Mouse (Mus musculus) kidney, embryonic 16.5 days (tissue): ENCODE data around the gene Il1f9. TPM values are rescaled to one million over a fixed set of nuclear protein-coding genes. Genes with fewer than 3 reads are reported as not detected.
"Not testable (repeated sequence)": the region's sequence is repeated elsewhere in the genome, so short reads cannot be mapped to it uniquely, and the experiment has no call there.

Experiments
- ATAC-seq: fragments of 200-750 bp; cut with Nextera tagmentation; 2 replicates; pipeline ENCODE4 v1.8.0; 2017; ENCODE audit warnings: moderate TSS enrichment; ENCODE audit not compliant: low FRiP score, low TSS enrichment
- H3K27ac ChIP-seq: fragments of 300-500 bp; sonication (generic); 2 replicates; pipeline ENCODE4 v1.5.1; 2014; ENCODE audit warnings: low read length
- H3K27me3 ChIP-seq: fragments of 300-500 bp; sonication (generic); 2 replicates; pipeline ENCODE4 v1.6.1; 2014; ENCODE audit warnings: low read length, control low read depth, mixed read lengths; ENCODE audit not compliant: insufficient read depth
- H3K36me3 ChIP-seq: fragments of 300-500 bp; sonication (generic); 2 replicates; pipeline ENCODE4 v1.6.1; 2014; ENCODE audit warnings: low read length, control low read depth, mixed read lengths; ENCODE audit not compliant: insufficient read depth
- H3K4me1 ChIP-seq: fragments of 300-500 bp; sonication (generic); 2 replicates; pipeline ENCODE4 v1.6.1; 2014; ENCODE audit warnings: low read length, control low read depth, mixed read lengths; ENCODE audit not compliant: insufficient read depth
- H3K4me2 ChIP-seq: fragments of 300-500 bp; sonication (generic); replicated peaks from 2 replicates; pipeline ENCODE4 v1.6.1; 2014; ENCODE audit warnings: low read depth, low read length
- H3K4me3 ChIP-seq: fragments of 300-500 bp; sonication (generic); 2 replicates; pipeline ENCODE4 v1.5.1; 2014; ENCODE audit warnings: mild to moderate bottlenecking, low read length
- H3K9ac ChIP-seq: fragments of 300-500 bp; sonication (generic); replicated peaks from 2 replicates; pipeline ENCODE4 v1.6.1; 2014; ENCODE audit warnings: low read length
- H3K9me3 ChIP-seq: fragments of 300-500 bp; sonication (generic); 2 replicates; pipeline ENCODE4 v1.6.1; 2016; ENCODE audit warnings: low read length, control low read depth
- WGBS: fragments of 180-500 bp; shearing (Covaris S2); extraction: QIAGEN DNeasy Blood & Tissue Kit; methylation state at CpG from one replicate; pipeline ENCODE4 v1.1.7; 2014; 5-methylcytosine and 5-hydroxymethylcytosine counted together
- polyA plus RNA-seq: library from polyadenylated mRNA; unstranded; fragments of >200 nt; fragmentation: Nextera tagmentation; extraction: Ambion mirVana; gene quantifications from 2 replicates; pipeline ENCODE4 v1.2.1, GENCODE M21; 2015

Gene Il1f9
- not detected in 2 replicates for polyA plus RNA-seq

GRCm38 (mm10) chr2:24186176-24186575 lies at the start of gene Il1f9:
Il1f9 (plus strand) TSS chr2:24186476.
- no peaks in the 10 kb centered on the region for H3K27me3 ChIP-seq
- H3K27ac ChIP-seq: no peak within 1 kb of the TSS
- H3K4me3 ChIP-seq: no peak within 1 kb of the TSS
- no peak within 1 kb of the TSS for H3K9ac ChIP-seq
- H3K36me3 ChIP-seq: no peaks in the 10 kb centered on the region
- no peak for ATAC-seq
- H3K4me2 ChIP-seq: no peak within 1 kb of the TSS
- H3K4me1 ChIP-seq: no peaks in the 10 kb centered on the region
- whole genome bisulfite sequencing: 90% methylated on average over 1 of the region's 1 CpGs
- H3K9me3 ChIP-seq: no peaks in the 10 kb centered on the region

GRCm38 (mm10) chr2:24152861-24153260 lies 33.4 kb upstream of the Il1f9 start, which contains the start of gene Il1f8:
Il1f8 (plus strand) TSS chr2:24153161.
- no peak for ATAC-seq
- no peaks in the 10 kb centered on the region for H3K9me3 ChIP-seq
- H3K4me3 ChIP-seq: no peak within 1 kb of the TSS
- H3K36me3 ChIP-seq: no peaks in the 10 kb centered on the region
- H3K4me1 ChIP-seq: no peaks in the 10 kb centered on the region
- no peak within 1 kb of the TSS for H3K4me2 ChIP-seq
- H3K27me3 ChIP-seq: no peaks in the 10 kb centered on the region
- H3K27ac ChIP-seq: no peak within 1 kb of the TSS
- 84% methylated on average over 2 of the region's 2 CpGs for WGBS
- H3K9ac ChIP-seq: no peak within 1 kb of the TSS

GRCm38 (mm10) chr2:24181683-24182331 lies 4.5 kb upstream of the Il1f9 start:
- not testable (repeated sequence) for H3K9me3 ChIP-seq, H3K4me3 ChIP-seq, H3K4me1 ChIP-seq, H3K27ac ChIP-seq, H3K9ac ChIP-seq, H3K36me3 ChIP-seq, H3K27me3 ChIP-seq
- peak; percentile 71; the same call in 1 of the 2 replicates for ATAC-seq
- peak overlapping the region; percentile 30; the same call in 1 of the 2 replicates for H3K4me2 ChIP-seq
- WGBS: 13% methylated on average over 14 of the region's 14 CpGs

GRCm38 (mm10) chr2:24182423-24183147 lies 3.7 kb upstream of the Il1f9 start:
- H3K27me3 ChIP-seq, H3K4me3 ChIP-seq, ATAC-seq, H3K4me1 ChIP-seq, H3K27ac ChIP-seq, H3K9ac ChIP-seq, H3K36me3 ChIP-seq, H3K9me3 ChIP-seq: not testable (repeated sequence)
- H3K4me2 ChIP-seq: peak overlapping the region; percentile 30; the same call in 1 of the 2 replicates
- 58% methylated on average over 13 of the region's 13 CpGs for WGBS

GRCm38 (mm10) chr2:24184092-24184491 lies 2.2 kb upstream of the Il1f9 start:
- not testable (repeated sequence) for H3K9me3 ChIP-seq, H3K36me3 ChIP-seq, ATAC-seq, H3K4me3 ChIP-seq, H3K4me1 ChIP-seq, H3K9ac ChIP-seq, H3K27me3 ChIP-seq, H3K27ac ChIP-seq, H3K4me2 ChIP-seq

GRCm38 (mm10) chr2:24187585-24187984 lies 1.3 kb downstream of the Il1f9 start:
- H3K4me3 ChIP-seq: no peak overlapping the region
- no peaks in the 10 kb centered on the region for H3K36me3 ChIP-seq
- H3K4me1 ChIP-seq: no peaks in the 10 kb centered on the region
- no peak overlapping the region for H3K27ac ChIP-seq
- no peak overlapping the region for H3K9ac ChIP-seq
- no peak overlapping the region for H3K4me2 ChIP-seq
- no peaks in the 10 kb centered on the region for H3K27me3 ChIP-seq
- H3K9me3 ChIP-seq: no peaks in the 10 kb centered on the region
- ATAC-seq: no peak
- WGBS: 58% methylated on average over 6 of the region's 6 CpGs

- H3K27me3 ChIP-seq: no peaks in the 10 kb centered on the region
- no peaks in the 10 kb centered on the region for H3K9me3 ChIP-seq
- H3K36me3 ChIP-seq: no peaks in the 10 kb centered on the region
- H3K9ac ChIP-seq: no peak overlapping the region
- ATAC-seq: no peak
- H3K27ac ChIP-seq: no peak overlapping the region
- 74% methylated on average over 1 of the region's 1 CpGs for WGBS
- no peaks in the 10 kb centered on the region for H3K4me1 ChIP-seq
- no peak overlapping the region for H3K4me3 ChIP-seq
- H3K4me2 ChIP-seq: no peak overlapping the region
Observed at GRCm38 (mm10) chr2:24188189-24188588, 1.9 kb downstream of the Il1f9 start.

- Histone ChIP-seq H3K4me2 (no peak within 1 kb of the TSS), H3K27ac (no peak within 1 kb of the TSS), H3K36me3 (no peaks in the 10 kb centered on the region), H3K9ac (no peak within 1 kb of the TSS), H3K4me1 (no peaks in the 10 kb centered on the region), H3K27me3 (no peaks in the 10 kb centered on the region), H3K9me3 (no peaks in the 10 kb centered on the region), H3K4me3 (no peak within 1 kb of the TSS)
- 56% methylated on average over 2 of the region's 2 CpGs for WGBS
- ATAC-seq: 0 out of 2 replicates have a peak, but pooled peaks have one; percentile 39
Observed at GRCm38 (mm10) chr2:24215118-24215517, 28.8 kb downstream of the Il1f9 start, which contains the start of gene Il1f6. Il1f6 (plus strand) TSS chr2:24215418.

- H3K27me3 ChIP-seq: no peaks in the 10 kb centered on the region
- no peak overlapping the region for H3K4me2 ChIP-seq
- 91% methylated on average over 2 of the region's 2 CpGs for WGBS
- ATAC-seq: no peak
- H3K36me3 ChIP-seq: no peaks in the 10 kb centered on the region
- no peaks in the 10 kb centered on the region for H3K4me1 ChIP-seq
- no peak overlapping the region for H3K9ac ChIP-seq
- H3K27ac ChIP-seq: no peak overlapping the region
- H3K9me3 ChIP-seq: no peaks in the 10 kb centered on the region
- H3K4me3 ChIP-seq: no peak overlapping the region
Observed at GRCm38 (mm10) chr2:24227191-24227590, 40.9 kb downstream of the Il1f9 start.
